Mouse (Mus musculus): ENCODE measurements around the gene Serpina1b.
"Not testable (repeated sequence)": the region's sequence is repeated elsewhere in the genome, so short reads cannot be mapped to it uniquely, and the experiment has no call there.

Gene Serpina1b

DNA sequence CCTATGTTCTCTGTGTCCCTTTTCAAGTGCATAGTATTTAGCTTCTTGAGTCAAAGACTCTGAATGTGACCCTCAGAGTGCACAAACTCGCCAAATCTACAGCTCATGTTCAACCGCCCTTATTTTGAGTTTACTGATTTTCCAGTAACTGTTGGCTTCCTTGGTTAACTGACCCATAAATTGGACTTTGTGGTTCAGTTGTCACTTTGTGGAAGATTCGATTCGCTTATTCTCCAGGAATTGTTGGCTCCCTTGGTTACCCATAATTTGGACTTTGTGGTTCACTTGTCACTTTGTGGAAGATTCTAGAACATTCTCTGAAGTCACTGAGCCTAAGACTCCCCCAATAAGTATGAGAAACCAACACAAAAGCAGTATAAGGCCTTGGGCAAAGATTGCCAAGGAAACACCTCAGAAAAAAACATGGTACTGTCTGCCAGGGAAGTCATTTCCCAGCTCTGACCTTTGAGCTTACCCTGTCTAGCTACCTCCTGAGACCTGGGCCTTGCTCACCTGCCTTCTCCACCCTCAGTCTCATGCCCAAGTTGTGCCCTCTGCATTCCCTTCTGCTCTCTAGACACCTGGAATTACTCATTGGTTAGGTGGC lies 129.9 kb downstream of the Serpina1b start:
- no peak for DNase-seq (ENCODE audit: low spot score in 2 of 2)

DNA sequence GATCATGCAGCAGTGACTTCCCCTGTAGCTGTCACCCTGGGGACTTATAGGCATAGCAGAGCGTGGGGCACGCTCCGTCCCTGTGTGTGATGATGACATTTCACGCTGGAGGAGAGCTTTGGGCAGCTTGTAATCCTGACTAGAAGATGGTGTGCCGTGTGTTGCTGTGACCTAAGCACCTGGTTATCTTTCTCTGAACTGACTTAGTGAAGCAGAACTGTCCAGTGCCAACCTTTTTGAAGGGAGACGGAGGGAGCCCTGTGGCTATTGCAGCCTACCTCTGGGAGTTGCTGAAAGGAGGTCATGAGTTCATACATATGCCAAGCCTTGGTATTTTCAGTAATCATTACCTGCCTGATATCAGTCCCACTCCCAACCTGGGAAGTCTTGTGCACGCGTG lies 134.7 kb downstream of the Serpina1b start, which contains the start of gene Serpina1f:
Gene Serpina1f, minus strand, starts transcription at position 101 of the 400 bp plus-strand sequence.
- no peak for DNase-seq (ENCODE audit: low spot score in 2 of 2)

DNA sequence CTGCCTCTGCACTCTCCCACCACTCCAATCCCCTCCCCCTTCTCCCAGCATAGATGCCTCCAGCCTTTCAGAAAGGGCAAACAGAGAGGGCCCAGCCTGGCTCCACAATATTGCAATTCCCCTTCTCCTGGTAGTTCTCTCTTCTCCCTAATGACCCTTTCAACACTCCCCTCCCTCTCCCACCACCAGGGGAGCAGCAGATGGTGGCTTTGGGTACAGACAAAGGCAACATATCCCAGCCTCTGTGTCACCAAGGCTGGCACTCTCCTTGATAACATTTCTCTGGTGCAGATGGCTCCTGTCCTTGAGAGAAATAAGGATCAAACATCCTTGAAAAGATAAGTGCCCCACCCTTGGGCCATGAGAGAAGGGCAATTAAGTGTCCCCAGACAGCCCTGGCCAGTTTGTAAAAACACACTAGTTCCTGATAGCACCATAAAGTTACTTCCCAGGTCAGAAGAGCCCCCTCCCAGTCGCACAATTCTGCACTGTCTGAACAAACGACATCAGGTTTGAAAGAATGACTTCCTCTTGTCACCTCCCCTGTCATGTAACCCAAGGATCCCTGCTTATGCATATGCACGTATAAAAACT lies 141.9 kb downstream of the Serpina1b start:
- DNase-seq (ENCODE audit: low spot score in 2 of 2): no peak

DNA sequence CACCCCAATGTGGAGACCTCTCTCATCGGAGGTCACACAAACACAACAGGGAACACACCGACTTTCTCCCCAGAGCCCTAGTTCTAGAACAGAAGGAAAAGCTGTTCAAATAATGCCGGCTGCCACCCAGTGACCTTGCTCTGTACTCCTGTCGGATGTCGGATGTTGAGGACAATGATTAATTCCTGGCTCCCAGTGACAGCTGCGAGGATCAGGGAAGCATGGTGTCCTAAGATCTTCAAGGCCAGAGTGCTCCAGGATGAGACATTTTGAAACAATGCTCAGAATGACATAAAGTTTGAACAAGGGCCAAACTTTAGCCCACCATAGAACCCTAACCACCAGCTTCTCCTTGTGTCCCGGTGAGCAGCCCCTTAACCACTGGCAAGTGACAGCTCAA lies 143.2 kb downstream of the Serpina1b start:
- no peak for DNase-seq (ENCODE audit: low spot score in 2 of 2)

DNA sequence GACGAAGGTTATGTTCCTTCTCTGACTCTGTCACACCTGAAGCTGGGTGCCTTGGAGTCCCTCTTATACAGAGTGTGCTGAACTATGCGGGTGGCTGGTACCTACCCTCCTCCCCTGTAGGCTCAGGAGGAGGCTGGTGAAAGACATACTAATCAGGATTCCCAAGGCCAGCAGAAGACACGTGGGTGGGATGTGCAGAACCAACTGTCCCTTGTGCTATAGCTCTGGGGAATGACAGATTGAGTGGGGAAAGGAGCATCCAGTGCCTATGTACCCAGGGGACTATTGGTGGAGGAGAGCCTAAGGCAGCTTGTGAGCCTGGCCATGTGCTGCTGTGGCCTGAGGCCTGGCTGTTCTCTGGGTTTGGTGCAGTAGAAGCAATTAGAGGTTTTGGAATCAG lies 144.1 kb downstream of the Serpina1b start:
- peak; percentile 56 to 57 for DNase-seq (ENCODE audit: low spot score in 2 of 2)

DNA sequence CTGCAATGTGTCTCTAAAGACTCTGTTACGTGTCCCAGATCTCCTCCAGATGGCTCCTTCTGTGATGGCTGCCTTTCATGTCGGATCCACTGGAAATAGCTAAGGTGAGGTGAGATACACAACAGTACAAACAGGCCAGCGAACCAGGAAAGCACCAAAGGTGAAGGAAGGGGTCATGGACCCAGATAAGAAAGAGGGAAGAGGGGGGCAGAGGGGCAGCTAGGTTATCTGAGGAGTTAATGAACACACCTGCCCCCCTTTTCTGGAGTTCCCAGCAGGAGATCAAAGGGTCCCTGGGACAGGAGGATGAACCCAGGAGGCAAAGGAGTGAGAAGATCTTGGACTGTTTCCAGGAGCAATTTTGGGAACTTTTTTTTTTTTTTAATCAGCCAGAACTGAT lies 144.8 kb downstream of the Serpina1b start:
- no peak for DNase-seq (ENCODE audit: low spot score in 2 of 2)

DNA sequence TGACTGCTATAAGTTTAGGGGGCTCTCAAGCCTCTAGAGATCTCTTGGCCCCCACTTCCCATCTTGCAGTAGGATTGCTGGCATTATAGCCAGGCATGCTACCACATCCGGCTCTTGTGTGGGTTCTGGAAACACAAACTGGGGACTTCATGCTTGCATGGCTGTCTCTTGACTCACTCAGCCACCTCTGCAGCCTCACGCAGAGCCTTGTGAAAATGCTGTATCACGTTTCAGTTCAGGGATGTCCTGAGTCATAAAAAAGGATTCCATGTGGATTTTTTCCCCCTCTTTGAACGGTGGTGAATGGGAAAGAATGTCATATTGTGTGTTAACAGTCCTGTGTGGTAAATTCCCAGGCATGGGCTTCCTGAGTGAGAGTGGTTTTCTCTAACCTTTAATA lies 146.4 kb downstream of the Serpina1b start:
- DNase-seq (ENCODE audit: low spot score in 2 of 2): no peak

DNA sequence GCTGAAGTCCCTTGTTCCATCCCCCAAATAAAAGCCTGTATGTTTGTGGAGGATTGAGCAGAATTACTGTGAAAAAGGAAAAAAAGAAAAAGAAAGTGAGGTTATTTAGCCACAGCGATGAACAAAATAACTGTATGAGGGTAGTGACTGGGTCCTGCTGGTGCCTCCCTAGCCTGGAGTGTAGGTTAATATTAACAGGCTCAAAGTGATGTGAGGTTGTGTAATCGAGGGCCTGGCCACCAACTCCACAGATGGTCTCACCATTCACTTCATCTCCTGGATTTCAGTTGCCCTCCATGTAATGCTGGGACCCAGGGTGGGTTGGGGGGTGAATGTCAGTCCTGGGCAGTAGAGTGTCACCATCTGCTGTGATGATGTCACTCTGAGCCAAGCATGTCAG lies 148.4 kb downstream of the Serpina1b start:
- DNase-seq (ENCODE audit: low spot score in 2 of 2): no peak

DNA sequence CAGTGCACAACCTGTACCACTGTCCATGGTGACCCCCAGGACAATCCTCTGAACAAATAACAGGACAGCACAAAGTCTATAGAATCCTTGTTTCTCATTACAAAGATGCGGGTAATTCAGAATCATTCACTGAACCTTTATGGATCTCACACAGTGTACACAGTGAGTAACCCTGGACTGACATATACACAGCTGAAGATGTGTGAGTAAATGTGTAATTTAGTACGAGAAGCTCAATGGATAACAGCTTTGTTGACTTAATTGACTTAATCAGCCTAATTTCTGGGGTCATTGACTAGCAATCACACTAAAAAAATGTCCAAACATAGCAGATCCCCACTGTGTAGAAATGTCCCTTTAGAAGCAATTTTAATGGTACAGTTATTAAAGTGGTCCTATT lies 149.0 kb downstream of the Serpina1b start:
- DNase-seq (ENCODE audit: low spot score in 2 of 2): no peak

DNA sequence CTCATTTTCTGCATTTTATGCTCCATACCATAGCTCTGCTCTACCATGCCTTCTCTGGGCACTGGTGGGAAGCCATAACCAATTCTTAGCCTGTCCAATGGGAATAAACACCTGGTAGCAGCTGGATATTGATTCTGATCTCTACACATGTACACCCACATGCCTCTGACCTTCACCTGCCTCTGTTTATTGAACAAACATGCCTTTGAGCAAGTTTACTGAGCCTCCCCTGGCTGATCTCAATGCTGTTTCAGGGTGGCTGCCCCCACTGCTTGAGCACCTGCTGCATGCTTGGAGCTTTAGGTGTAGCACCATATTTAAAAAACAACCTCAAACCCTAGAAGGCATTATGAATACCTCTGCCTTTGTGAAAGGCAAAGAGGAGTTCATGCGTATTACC lies 150.3 kb downstream of the Serpina1b start:
- DNase-seq (ENCODE audit: low spot score in 2 of 2): not testable (repeated sequence)

Data from right cerebral cortex, adult 2 months (tissue).